Mouse (Mus musculus): Measurements from ENCODE around the gene Nsun4.

Nsun4 gene

DNA sequence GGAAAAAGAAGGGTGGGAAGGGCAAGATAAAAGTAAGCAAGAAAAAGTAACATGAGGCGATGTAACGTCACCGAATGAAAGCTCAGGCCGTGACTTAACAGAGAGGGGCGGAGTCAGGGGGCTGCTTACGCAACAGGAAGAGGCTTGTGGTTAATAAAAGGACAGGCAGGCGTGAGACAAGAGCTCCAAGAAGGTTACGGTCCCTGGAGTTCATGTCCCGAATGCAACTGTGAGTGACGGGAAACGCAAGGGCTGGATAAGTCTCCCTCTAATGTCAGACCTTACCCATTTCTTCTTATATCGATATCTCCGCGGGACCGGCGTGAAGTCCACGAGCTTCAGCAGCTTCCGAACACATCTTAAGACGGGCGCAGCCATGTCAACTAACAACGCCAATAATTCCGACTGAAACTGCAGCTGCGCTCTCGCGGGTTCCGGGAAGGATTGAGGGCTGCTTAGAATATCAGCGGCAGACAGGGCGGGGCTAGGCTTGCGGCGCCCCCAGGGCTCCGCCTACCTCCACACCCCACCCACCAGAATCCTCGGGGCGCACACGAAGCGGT, at the start of gene Nsun4:
Gene Nsun4, minus strand, starts transcription at position 478 of the 563 bp plus-strand sequence.
- DNase-seq (ENCODE audit: extremely low spot score, low read depth, low spot score) = peak; percentile 81

DNA sequence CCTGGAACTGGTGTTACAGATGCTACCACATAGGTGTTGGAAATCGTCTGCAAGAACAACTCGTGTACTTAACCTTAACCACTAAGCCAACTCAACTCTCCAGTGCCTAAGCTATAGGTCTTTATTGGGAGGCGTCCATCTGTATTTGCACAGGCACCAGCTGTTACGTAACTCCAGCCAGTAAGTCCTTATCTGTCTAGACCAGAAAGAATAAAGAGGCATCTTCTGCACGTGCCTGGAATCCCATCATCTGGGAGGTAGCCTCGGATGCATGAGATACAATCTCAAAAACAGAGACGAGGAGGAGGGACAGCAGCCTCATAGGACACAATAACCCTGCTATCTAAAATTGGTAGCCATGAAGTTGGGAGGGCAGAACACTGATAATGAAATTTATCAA, 47.3 kb upstream of the Nsun4 start:
- no peak for DNase-seq (ENCODE audit: extremely low spot score, low read depth, low spot score)

DNA sequence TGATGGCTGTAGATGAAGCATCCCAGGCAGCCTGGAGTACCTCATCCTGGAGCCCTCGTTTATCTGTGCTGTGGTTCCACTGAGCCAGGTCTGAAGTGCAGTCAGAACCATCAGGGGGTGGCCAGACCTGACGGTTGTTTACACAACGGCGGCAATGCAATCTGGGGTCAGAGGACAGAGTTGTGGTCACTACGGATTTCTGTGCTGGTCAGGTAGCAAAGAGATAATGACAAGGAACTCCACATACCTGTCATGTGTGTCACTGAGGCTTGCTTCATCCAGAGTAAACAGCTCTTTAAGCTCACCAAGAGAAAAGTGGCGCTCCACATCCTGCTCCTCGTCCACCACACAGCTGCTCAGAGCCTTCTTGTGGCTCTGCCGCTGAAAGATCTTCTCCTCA, 43.5 kb upstream of the Nsun4 start:
- DNase-seq (ENCODE audit: extremely low spot score, low read depth, low spot score) = no peak

GRCm38 (mm10) chr4:116096291-116096690, 42.6 kb upstream of the Nsun4 start:
- no peak for DNase-seq (ENCODE audit: extremely low spot score, low read depth, low spot score)

DNA sequence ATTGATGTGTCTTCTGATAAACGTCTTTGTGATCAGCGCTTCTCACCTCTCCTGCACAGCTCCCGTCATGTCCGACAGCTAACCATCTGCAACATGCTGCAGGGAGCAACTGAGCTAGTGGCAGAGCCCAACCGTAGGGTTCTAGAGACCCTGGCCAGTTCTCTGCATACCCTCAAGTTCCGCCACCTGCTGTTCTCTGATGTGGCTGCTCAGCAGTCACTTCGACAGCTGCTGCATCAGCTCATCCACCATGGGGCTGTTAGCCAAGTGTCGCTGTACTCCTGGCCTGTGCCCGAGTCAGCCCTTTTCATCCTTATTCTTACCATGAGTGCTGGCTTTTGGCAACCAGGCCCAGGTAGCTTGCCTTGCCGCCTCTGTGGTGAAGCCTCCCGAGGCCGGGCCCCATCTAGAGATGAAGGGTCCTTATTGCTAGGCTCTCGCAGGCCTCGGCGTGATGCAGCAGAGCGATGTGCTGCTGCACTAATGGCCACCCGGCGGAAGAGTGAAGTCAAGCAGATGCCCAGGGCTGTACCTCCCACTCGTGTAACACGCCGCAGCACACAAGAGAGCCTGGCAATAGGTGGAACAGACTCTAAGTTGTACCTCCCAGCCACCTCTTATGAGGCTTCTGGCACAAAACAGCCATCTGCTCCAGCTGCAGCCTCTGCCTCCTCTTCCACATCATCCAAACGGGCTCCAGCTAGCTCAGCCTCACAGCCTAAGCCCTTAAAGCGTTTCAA, 35.0 kb upstream of the Nsun4 start:
- no peak for DNase-seq (ENCODE audit: extremely low spot score, low read depth, low spot score)

DNA sequence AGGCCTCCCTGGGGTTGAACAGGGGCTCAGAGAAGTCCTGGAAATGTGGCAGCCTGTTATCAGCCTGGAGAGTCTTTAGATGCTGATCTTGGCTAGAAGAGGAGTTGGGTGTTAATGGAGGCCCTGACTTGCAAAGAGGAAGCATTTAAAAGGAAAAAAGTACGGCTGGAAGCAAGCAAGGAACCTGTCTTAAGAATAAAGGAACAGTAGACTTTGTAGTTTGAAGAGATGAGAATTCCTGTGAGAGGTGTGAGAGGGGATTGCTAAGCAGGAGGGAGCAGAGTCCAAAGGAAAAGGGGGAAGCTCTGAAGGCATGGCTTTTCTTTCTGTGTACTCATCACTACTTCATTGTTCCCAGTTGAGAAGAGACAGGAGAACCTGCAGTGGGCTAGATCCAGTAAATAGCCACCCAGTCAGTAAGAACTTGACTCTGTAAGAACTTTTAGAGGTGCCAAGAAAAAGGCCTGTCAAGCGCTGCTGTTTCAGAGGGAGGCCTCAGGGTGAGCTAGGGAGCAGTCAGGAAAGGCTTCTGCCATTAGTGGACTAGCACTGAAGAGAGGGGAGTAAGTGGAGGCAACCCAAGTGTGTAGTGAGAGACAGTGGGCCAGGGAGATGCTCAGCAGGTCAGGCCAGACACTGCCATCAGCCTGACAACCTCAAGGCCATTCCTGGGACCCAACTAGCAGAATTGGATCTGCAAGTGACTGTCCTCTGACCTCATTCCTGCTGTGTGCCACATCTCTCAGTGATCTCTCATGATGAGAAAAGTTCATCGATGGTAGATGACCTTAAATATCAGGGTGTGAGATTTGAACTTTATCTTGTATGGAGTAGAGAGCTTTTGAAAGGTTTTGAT, 23.8 kb upstream of the Nsun4 start:
- DNase-seq (ENCODE audit: extremely low spot score, low read depth, low spot score) = no peak

DNA sequence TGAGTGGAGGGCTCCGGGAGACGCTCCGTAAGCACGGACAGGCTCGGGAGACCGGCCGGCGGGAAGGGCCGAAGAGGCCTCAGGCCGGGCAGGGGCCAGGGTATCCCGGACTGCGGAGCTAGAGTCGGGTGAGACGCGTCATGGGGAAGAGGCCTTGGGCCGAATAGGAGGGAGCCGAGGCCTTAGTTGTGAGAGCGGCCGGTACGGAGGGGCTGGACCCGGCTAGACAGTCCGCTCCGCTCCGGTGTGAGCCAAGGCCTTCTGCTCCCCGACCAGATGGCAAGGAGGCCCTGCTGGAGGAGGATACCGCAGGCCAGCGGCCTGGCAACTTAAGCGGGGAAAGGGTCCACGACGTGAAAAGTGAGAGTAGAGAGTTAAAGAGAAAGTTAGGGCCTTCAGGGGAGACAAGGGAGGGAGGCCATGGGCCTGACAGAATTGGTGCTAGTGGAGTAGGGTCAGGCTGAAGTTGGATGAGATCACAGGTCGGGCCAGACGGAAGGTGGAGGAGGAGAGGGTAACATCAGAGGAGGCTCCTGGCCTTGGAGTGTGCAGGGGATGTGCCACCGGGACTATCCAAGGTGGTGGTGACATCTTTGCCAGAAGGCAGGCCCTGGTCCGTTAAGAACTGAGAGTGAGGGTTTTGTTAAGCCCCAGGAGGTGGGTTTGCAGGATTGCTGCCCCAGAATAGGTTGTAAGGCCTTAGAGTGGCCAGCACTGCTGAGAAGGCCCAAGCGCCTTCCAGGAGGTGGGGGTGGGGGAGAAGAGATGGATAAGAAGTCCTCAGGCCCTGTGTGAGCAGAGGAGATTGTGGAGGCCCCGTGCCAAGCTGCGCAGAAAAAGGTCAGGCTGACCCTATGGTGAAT, 22.9 kb upstream of the Nsun4 start:
- no peak for DNase-seq (ENCODE audit: extremely low spot score, low read depth, low spot score)

DNA sequence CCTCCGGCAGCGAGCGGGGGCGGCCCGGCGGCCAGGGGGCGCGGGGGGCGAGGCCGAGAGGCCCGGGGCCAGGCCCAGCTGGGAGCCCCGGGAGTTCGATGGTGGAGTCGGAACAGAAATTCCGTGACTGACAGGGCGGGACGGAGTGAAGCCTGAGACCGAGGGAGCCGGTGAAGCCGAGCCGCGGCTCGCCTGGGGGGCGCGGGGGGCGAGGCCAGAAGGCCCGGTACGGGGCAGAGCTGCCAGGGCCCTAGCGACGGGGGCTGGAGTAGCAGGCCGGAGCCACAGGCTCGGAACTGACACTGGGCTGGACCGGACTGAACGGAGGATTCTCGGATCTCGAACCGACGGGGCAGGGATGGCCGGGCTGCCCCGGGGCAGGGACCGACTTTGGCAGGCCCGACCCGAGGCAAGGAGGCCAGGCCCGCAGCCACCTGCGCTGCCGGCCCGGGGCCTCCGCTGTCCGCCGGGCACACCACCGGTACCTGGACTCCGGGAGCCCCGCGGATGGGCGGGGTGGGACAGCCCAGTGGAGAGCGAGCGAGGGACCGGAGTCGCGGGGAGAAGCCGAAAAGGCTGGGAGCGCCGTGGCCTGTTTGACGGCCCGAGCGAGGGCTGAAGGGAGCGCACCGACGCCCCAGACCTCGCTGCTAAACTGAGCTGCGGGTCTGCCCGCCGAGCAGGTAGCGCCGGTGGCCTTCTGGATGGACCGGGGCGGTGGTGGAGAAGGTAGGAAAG, 22.1 kb upstream of the Nsun4 start:
- no peak for DNase-seq (ENCODE audit: extremely low spot score, low read depth, low spot score)

GRCm38 (mm10) chr4:116074861-116075620, 21.4 kb upstream of the Nsun4 start, which contains the start of the genes Uqcrh and Lrrc41:
Uqcrh (minus strand) TSS chr4:116075071.
Lrrc41 (plus strand) TSS chr4:116075269.
- DNase-seq (ENCODE audit: extremely low spot score, low read depth, low spot score) = peak; percentile 100

- no peak for DNase-seq (ENCODE audit: extremely low spot score, low read depth, low spot score)
Measured at GRCm38 (mm10) chr4:116074145-116074675, 20.5 kb upstream of the Nsun4 start.

DNA sequence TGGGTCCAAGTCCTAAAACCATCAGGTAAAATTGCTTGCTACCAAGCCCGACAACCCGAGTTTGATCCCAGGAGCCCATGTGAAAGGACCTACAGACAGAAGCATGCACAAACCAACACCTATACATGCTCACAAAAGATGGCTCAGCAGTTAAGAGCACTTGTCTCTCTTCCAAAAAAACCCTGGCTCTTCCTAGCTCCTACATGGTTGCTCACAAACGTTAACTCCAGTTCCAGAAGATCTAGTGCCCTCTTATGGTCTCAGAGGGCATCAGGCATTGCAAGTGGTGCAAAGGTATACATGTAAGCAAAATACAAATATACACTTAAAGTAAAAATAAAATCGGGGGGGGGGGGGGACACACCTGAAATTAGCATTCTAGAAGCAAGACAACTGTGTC, 19.5 kb upstream of the Nsun4 start:
- DNase-seq (ENCODE audit: extremely low spot score, low read depth, low spot score) = no peak

- no peak for DNase-seq (ENCODE audit: extremely low spot score, low read depth, low spot score)
Measured at GRCm38 (mm10) chr4:116070116-116070515, 16.4 kb upstream of the Nsun4 start.

- no peak for DNase-seq (ENCODE audit: extremely low spot score, low read depth, low spot score)
Measured at GRCm38 (mm10) chr4:116063855-116064254, 10.2 kb upstream of the Nsun4 start.

GRCm38 (mm10) chr4:116059012-116059726, 5.5 kb upstream of the Nsun4 start:
- DNase-seq (ENCODE audit: extremely low spot score, low read depth, low spot score) = no peak

- no peak for DNase-seq (ENCODE audit: extremely low spot score, low read depth, low spot score)
Measured at GRCm38 (mm10) chr4:116057559-116057958, 3.9 kb upstream of the Nsun4 start.

DNA sequence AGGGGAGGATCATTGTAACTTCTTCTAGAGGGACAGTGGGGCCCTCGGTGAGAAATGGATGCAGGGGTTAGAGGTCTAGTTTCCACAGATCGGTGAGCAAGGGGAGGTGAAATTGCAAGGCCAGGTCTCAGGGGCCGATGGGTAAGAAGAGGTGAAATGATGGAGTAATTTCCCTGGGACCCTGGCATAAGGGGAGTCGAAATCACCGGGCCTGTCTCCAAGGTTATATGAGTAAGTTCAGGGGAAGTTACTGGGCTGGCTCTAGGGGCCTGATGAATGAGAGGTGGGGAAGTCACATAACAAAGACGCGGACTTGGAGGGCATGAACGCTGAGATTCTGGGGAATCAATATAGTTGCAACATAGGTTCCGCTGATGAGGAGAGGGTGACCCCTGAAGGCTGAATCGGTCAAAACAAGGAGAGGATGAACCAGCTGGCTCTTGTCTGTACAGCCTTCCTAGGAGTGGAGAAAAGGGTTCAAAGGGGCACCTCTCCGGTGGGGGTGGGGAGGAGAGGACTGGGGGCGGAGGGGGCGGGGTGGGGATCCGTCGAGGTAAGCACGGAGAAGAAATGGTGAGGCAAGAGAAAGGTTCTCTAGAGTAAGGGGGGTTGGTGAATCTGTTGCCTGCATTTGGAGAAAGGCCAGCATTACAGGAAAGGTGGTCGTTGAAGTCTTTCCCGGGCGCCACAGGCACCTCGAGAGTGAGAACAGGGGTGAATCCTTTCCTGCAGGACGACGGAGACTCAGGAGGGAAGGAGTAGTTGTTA, 966 bp downstream of the Nsun4 start:
- DNase-seq (ENCODE audit: extremely low spot score, low read depth, low spot score) = no peak

GRCm38 (mm10) chr4:116049211-116049610, 4.5 kb downstream of the Nsun4 start:
- no peak for DNase-seq (ENCODE audit: extremely low spot score, low read depth, low spot score)
